Comparison of ENCODE assay signal across 4 mouse cellular contexts in the genomic region with DNA sequence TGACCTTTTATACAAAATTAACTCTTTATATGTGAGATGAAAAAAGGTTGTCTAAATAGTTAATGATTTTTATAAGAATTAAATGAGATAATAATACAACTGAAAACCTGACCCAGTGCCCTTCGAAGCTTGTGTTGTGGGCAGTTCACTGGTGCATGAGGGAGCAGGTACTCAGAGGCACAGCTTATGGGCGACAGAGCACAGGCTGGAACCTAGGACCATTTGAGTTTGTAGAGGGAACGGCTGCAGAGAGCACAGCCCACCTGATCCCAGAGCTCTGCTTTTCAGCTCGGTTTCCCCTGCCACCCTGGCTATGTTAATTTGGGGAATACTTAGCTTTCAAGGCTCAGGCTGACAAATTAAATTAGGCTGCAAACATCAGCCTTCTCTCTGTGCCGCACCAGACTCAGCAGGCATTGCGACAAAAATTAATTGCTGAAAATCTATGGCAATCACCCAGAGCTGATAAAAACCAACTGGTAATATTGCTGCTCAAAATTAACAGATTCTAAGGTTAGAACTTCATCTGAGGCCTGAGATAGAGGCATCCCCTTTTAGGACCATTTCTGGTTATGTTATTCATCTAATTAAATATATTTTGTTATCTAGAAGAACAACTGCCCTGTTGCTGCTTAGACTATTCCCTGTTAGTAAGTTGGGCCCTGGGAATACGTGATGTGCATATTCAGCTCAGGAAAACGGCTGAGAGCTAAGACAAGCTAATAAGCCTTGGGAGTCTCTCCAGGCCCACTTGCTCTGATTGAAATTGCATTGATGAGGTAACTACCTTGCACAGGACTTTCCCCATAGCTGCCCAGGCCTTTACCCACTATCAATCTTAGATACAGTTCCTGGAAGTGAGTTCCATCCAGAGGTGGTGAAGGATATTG. TPM values are rescaled to one million over a fixed set of nuclear protein-coding genes. Genes with fewer than 3 reads are reported as not detected.
"Had no signal": no experiment of that assay in that cellular context is flagged by ENCODE, and none has a peak within 500 bp of the region (broad histone marks: within the 10 kb centered on the region; RNA-seq: fewer than 3 reads in every experiment).

No protein-coding gene starts in this region.

RNA-seq across cellular contexts. Expression of gene Tacr1, which starts 50.3 kb away (rescaled TPM):
- polyA plus RNA-seq: liver, embryonic 11.5 days; liver, embryonic 14.5 days; liver, postnatal 0 days; macrophage had no signal
